Mouse (Mus musculus): ENCODE measurements at regions not wholly inside any gene's neighbourhood (a gene's known extent, or its start where the extent isn't known, plus 50 kb on each side); places are given as distances from the start of the nearest gene placed in this dataset.

DNA sequence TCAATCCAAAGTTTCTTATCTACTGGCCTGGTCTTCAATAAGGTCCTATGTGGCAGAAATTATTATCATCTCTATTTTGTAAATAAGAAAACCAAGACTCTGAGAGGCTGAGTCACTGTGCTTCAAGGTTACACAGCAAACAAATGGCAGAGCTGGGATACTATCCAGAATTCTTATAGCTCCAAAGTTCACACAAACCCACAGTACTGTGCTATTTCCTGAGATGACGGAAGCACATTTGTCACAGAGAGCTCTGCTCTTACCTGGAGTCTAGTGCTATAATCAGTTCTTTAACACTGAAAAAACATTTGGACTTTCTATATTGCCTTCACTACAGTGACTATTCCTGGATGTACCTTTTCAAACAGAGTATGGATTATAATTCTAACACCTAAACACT is 654.7 kb upstream of the Brinp1 start:
- 79% methylated on average over 1 of the region's 1 CpGs for WGBS
- H3K27me3 ChIP-seq (ENCODE audit: control insufficient read depth, insufficient read depth, low read length), result no peaks in the 10 kb centered on the region
- no peak overlapping the region for H3K9ac ChIP-seq (replicated peaks; ENCODE audit: low read depth, low read length)
- no peak for ATAC-seq (ENCODE audit: insufficient number of reproducible peaks, insufficient read depth, low FRiP score, low read depth)
- H3K9me3 ChIP-seq (ENCODE audit: control insufficient read depth, low read depth, low read length), result no peaks in the 10 kb centered on the region
- H3K4me2 ChIP-seq (replicated peaks; ENCODE audit: low read depth, low read length), result no peak overlapping the region
- no peaks in the 10 kb centered on the region for H3K4me1 ChIP-seq (ENCODE audit: control insufficient read depth, insufficient read depth, low read length)
- H3K27ac ChIP-seq (ENCODE audit: low read length), result no peak overlapping the region
- H3K4me3 ChIP-seq (ENCODE audit: low read depth, low read length), result no peak overlapping the region
- no peaks in the 10 kb centered on the region for H3K36me3 ChIP-seq (ENCODE audit: control insufficient read depth, insufficient read depth, low read length)

DNA sequence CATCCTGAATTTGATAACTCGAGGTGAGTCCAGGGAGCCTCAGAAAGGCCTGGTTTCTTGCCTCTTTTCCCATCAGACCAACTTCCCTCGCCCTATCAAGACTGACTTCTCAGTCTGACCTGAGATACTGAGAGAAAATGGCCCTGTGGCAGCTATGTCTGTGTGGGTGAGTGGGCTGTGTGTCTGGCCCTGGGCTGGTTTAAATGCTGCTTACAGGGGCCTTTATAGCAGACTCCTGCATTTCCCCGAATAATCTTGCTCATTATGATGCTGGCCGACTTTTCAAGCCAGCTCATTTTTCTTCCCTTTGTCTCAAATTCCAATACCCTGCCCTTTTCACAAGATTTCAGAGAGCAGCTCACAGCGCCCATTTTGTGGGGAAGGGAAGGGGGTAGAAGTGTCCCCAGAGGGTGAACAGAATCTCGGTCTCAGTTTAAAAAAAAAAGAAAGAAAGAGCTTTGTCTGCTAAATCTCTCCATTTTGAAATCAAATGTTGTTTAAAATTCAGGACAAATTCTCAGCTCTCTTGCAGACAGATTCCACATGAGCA is 642.9 kb upstream of the Brinp1 start:
- H3K4me3 ChIP-seq (ENCODE audit: low read depth, low read length), result no peak overlapping the region
- no peaks in the 10 kb centered on the region for H3K36me3 ChIP-seq (ENCODE audit: control insufficient read depth, insufficient read depth, low read length)
- 56% methylated on average over 6 of the region's 6 CpGs for WGBS
- H3K27me3 ChIP-seq (ENCODE audit: control insufficient read depth, insufficient read depth, low read length), result no peaks in the 10 kb centered on the region
- no peak overlapping the region for H3K9ac ChIP-seq (replicated peaks; ENCODE audit: low read depth, low read length)
- ATAC-seq (ENCODE audit: insufficient number of reproducible peaks, insufficient read depth, low FRiP score, low read depth), result no peak
- no peak overlapping the region for H3K4me2 ChIP-seq (replicated peaks; ENCODE audit: low read depth, low read length)
- H3K9me3 ChIP-seq (ENCODE audit: control insufficient read depth, low read depth, low read length), result no peaks in the 10 kb centered on the region
- no peaks in the 10 kb centered on the region for H3K4me1 ChIP-seq (ENCODE audit: control insufficient read depth, insufficient read depth, low read length)
- no peak overlapping the region for H3K27ac ChIP-seq (ENCODE audit: low read length)

- H3K27me3 ChIP-seq (ENCODE audit: control insufficient read depth, insufficient read depth, low read length), result no peaks in the 10 kb centered on the region
- ATAC-seq (ENCODE audit: insufficient number of reproducible peaks, insufficient read depth, low FRiP score, low read depth), result no peak
Measured at GRCm38 (mm10) chr4:69594022-69594421, 639.8 kb upstream of the Brinp1 start.

GRCm38 (mm10) chr4:69576256-69576655 is 622.1 kb upstream of the Brinp1 start:
- H3K4me3 ChIP-seq (ENCODE audit: low read depth, low read length), result no peak overlapping the region
- H3K27ac ChIP-seq (ENCODE audit: low read length), result no peak overlapping the region
- no peaks in the 10 kb centered on the region for H3K4me1 ChIP-seq (ENCODE audit: control insufficient read depth, insufficient read depth, low read length)
- H3K36me3 ChIP-seq (ENCODE audit: control insufficient read depth, insufficient read depth, low read length), result no peaks in the 10 kb centered on the region
- no peak for ATAC-seq (ENCODE audit: insufficient number of reproducible peaks, insufficient read depth, low FRiP score, low read depth)
- WGBS, result 79% methylated on average over 3 of the region's 3 CpGs
- no peak overlapping the region for H3K9ac ChIP-seq (replicated peaks; ENCODE audit: low read depth, low read length)
- no peaks in the 10 kb centered on the region for H3K9me3 ChIP-seq (ENCODE audit: control insufficient read depth, low read depth, low read length)
- no peaks in the 10 kb centered on the region for H3K27me3 ChIP-seq (ENCODE audit: control insufficient read depth, insufficient read depth, low read length)
- H3K4me2 ChIP-seq (replicated peaks; ENCODE audit: low read depth, low read length), result no peak overlapping the region

More at GRCm38 (mm10) chr4:69594022-69594421, 639.8 kb upstream of the Brinp1 start:
- H3K9me3 ChIP-seq (ENCODE audit: control insufficient read depth, low read depth, low read length), result no peaks in the 10 kb centered on the region
- no peaks in the 10 kb centered on the region for H3K4me1 ChIP-seq (ENCODE audit: control insufficient read depth, insufficient read depth, low read length)
- H3K27ac ChIP-seq (ENCODE audit: low read length), result no peak overlapping the region
- H3K4me2 ChIP-seq (replicated peaks; ENCODE audit: low read depth, low read length), result no peak overlapping the region
- H3K4me3 ChIP-seq (ENCODE audit: low read depth, low read length), result no peak overlapping the region
- no peak overlapping the region for H3K9ac ChIP-seq (replicated peaks; ENCODE audit: low read depth, low read length)
- 51% methylated on average over 2 of the region's 2 CpGs for WGBS
- no peaks in the 10 kb centered on the region for H3K36me3 ChIP-seq (ENCODE audit: control insufficient read depth, insufficient read depth, low read length)

DNA sequence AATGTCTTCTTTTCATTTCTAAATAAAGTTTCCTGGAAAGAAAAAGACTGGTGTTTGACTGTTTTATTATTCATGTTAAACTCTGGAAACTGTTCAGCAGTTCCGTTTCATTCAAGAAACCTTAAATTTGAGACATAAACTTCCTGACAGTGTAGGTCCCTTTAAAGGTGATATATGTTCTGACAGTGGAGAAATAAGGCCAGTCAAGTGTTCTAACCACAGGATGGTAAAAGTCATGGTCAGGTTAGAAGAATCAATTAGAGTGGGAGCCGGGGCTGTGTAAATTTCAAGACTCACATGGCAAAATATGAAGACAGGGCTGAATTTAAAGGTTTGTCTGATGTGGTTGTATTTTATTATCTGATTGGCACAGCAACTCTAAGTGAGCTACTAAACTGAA is 593.9 kb upstream of the Brinp1 start:
- H3K9ac ChIP-seq (replicated peaks; ENCODE audit: low read depth, low read length), result no peak overlapping the region
- no peaks in the 10 kb centered on the region for H3K27me3 ChIP-seq (ENCODE audit: control insufficient read depth, insufficient read depth, low read length)
- H3K4me2 ChIP-seq (replicated peaks; ENCODE audit: low read depth, low read length), result no peak overlapping the region
- H3K9me3 ChIP-seq (ENCODE audit: control insufficient read depth, low read depth, low read length), result no peaks in the 10 kb centered on the region
- no peaks in the 10 kb centered on the region for H3K4me1 ChIP-seq (ENCODE audit: control insufficient read depth, insufficient read depth, low read length)
- 53% methylated on average over 2 of the region's 2 CpGs for WGBS
- H3K36me3 ChIP-seq (ENCODE audit: control insufficient read depth, insufficient read depth, low read length), result no peaks in the 10 kb centered on the region
- H3K4me3 ChIP-seq (ENCODE audit: low read depth, low read length), result no peak overlapping the region
- ATAC-seq (ENCODE audit: insufficient number of reproducible peaks, insufficient read depth, low FRiP score, low read depth), result no peak
- no peak overlapping the region for H3K27ac ChIP-seq (ENCODE audit: low read length)

DNA sequence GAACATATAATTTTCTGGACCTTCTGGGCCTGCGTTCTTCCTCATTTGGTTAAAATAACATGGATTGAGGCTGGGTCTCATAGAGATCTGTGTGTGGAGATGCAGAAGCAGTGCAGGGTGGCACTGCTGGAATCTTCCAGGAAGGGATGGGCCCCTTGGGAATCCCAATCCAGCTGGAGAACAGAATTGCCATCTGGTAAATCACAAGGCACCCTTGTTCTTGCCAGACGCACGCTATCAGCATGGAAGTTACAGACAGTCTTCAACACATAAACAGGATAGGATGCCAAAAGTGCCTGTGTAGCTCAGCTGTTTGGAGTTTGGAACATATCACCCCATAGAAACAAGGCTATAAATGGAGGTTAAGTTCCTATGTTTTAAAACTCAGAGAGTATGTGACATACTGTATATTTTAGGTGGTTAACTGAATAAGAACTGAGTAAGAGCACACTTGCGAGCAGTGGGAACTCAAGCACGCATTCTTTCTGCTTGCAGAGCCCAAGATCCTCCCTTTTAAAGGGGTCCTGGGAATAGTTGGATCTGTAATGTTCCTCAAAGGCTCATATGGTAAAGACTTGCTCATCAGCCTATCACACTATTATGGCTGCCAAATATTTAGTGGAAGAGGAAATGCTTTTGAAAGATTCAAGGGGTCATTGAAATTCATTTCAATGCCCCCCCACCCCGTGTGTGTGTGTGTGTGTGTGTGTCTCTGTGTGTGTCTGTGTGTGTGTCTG is 584.1 kb upstream of the Brinp1 start:
- no peak overlapping the region for H3K27ac ChIP-seq (ENCODE audit: low read length)
- H3K9ac ChIP-seq (replicated peaks; ENCODE audit: low read depth, low read length), result no peak overlapping the region
- H3K36me3 ChIP-seq (ENCODE audit: control insufficient read depth, insufficient read depth, low read length), result no peaks in the 10 kb centered on the region
- WGBS, result 67% methylated on average over 6 of the region's 6 CpGs
- no peaks in the 10 kb centered on the region for H3K9me3 ChIP-seq (ENCODE audit: control insufficient read depth, low read depth, low read length)
- no peak overlapping the region for H3K4me3 ChIP-seq (ENCODE audit: low read depth, low read length)
- H3K4me2 ChIP-seq (replicated peaks; ENCODE audit: low read depth, low read length), result no peak overlapping the region
- no peaks in the 10 kb centered on the region for H3K4me1 ChIP-seq (ENCODE audit: control insufficient read depth, insufficient read depth, low read length)
- ATAC-seq (ENCODE audit: insufficient number of reproducible peaks, insufficient read depth, low FRiP score, low read depth), result no peak
- H3K27me3 ChIP-seq (ENCODE audit: control insufficient read depth, insufficient read depth, low read length), result no peaks in the 10 kb centered on the region

- Histone ChIP-seq H3K4me3 (ENCODE audit: low read depth, low read length) (no peak overlapping the region), H3K27ac (ENCODE audit: low read length) (no peak overlapping the region), H3K9ac (replicated peaks; ENCODE audit: low read depth, low read length) (no peak overlapping the region), H3K4me2 (replicated peaks; ENCODE audit: low read depth, low read length) (no peak overlapping the region), H3K9me3 (ENCODE audit: control insufficient read depth, low read depth, low read length) (no peaks in the 10 kb centered on the region), H3K36me3 (ENCODE audit: control insufficient read depth, insufficient read depth, low read length) (no peaks in the 10 kb centered on the region), H3K4me1 (ENCODE audit: control insufficient read depth, insufficient read depth, low read length) (no peaks in the 10 kb centered on the region), H3K27me3 (ENCODE audit: control insufficient read depth, insufficient read depth, low read length) (no peaks in the 10 kb centered on the region)
- 46% methylated on average over 3 of the region's 3 CpGs for WGBS
- ATAC-seq (ENCODE audit: insufficient number of reproducible peaks, insufficient read depth, low FRiP score, low read depth), result no peak
Measured at GRCm38 (mm10) chr4:69533107-69533506, 578.9 kb upstream of the Brinp1 start.

DNA sequence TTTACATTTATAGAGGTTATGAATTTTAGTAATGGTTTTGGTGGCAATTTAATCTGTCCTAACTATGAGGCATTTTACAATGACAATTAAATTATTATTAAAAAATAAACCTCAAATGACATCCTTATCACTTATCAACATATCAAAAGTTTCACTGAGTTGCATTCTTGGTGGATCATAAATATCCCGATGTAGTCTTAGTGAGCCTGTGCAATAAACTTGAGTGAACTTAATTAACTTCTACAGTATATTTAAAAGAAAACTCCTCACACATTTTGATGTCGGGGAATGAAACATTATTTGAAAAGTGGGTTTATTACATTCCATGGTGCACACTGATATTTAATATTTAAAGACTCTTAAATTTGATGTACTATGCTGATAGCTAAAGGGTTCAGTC is 568.9 kb upstream of the Brinp1 start:
- Histone ChIP-seq H3K36me3 (ENCODE audit: control insufficient read depth, insufficient read depth, low read length) (no peaks in the 10 kb centered on the region), H3K27me3 (ENCODE audit: control insufficient read depth, insufficient read depth, low read length) (no peaks in the 10 kb centered on the region), H3K4me2 (replicated peaks; ENCODE audit: low read depth, low read length) (no peak overlapping the region), H3K4me3 (ENCODE audit: low read depth, low read length) (no peak overlapping the region), H3K9ac (replicated peaks; ENCODE audit: low read depth, low read length) (no peak overlapping the region), H3K27ac (ENCODE audit: low read length) (no peak overlapping the region), H3K9me3 (ENCODE audit: control insufficient read depth, low read depth, low read length) (no peaks in the 10 kb centered on the region), H3K4me1 (ENCODE audit: control insufficient read depth, insufficient read depth, low read length) (no peaks in the 10 kb centered on the region)
- ATAC-seq (ENCODE audit: insufficient number of reproducible peaks, insufficient read depth, low FRiP score, low read depth), result no peak
- 75% methylated on average over 2 of the region's 2 CpGs for WGBS

- 48% methylated on average over 4 of the region's 4 CpGs for WGBS
- H3K4me2 ChIP-seq (replicated peaks; ENCODE audit: low read depth, low read length), result no peak overlapping the region
Measured at GRCm38 (mm10) chr4:69508281-69508680, 554.1 kb upstream of the Brinp1 start.

More at GRCm38 (mm10) chr4:69508281-69508680, 554.1 kb upstream of the Brinp1 start:
- H3K27ac ChIP-seq (ENCODE audit: low read length), result no peak overlapping the region
- no peaks in the 10 kb centered on the region for H3K36me3 ChIP-seq (ENCODE audit: control insufficient read depth, insufficient read depth, low read length)
- H3K9ac ChIP-seq (replicated peaks; ENCODE audit: low read depth, low read length), result no peak overlapping the region
- no peak for ATAC-seq (ENCODE audit: insufficient number of reproducible peaks, insufficient read depth, low FRiP score, low read depth)
- no peaks in the 10 kb centered on the region for H3K4me1 ChIP-seq (ENCODE audit: control insufficient read depth, insufficient read depth, low read length)
- H3K9me3 ChIP-seq (ENCODE audit: control insufficient read depth, low read depth, low read length), result no peaks in the 10 kb centered on the region
- no peak overlapping the region for H3K4me3 ChIP-seq (ENCODE audit: low read depth, low read length)
- H3K27me3 ChIP-seq (ENCODE audit: control insufficient read depth, insufficient read depth, low read length), result no peaks in the 10 kb centered on the region
